Mouse (Mus musculus): ENCODE results near the gene Olfr706.
"Not testable (repeated sequence)": the region's sequence is repeated elsewhere in the genome, so short reads cannot be mapped to it uniquely, and the experiment has no call there.

GRCm38 (mm10) chr7:106920961-106921360, 33.0 kb upstream of the Olfr706 start:
- TF ChIP-seq CTCF (IDR thresholded peaks at IDR 0.05; ENCODE audit: extremely low read depth, insufficient read length, insufficient replicate concordance, low read depth, low read length); POLR2A (IDR thresholded peaks at IDR 0.05; ENCODE audit: low read depth, low read length): not testable (repeated sequence)

Data from small intestine, adult 2 months (tissue).